Mouse (Mus musculus) liver, embryonic 14.5 days (tissue): ENCODE measurements around the gene Smok3c. TPM values are rescaled to one million over a fixed set of nuclear protein-coding genes. Genes with fewer than 3 reads are reported as not detected.
"Not testable (repeated sequence)": the region's sequence is repeated elsewhere in the genome, so short reads cannot be mapped to it uniquely, and the experiment has no call there.

Experiments used
- ATAC-seq: fragments of 200-750 bp; cut with Nextera tagmentation; 2 replicates; pipeline ENCODE4 v1.8.0; 2017; ENCODE audit warnings: moderate number of reproducible peaks, mild to moderate bottlenecking, moderate library complexity; ENCODE audit not compliant: insufficient read depth
- DNase-seq, 3 experiments: peaks; one replicate each; pipeline ENCODE4 v3.0.0-alpha.2; 2012 to 2013; ENCODE audit warnings: low read depth in 3 of 3, low spot score in 3 of 3
- H3K27ac ChIP-seq: fragments of 300-500 bp; sonication (generic); 2 replicates; pipeline ENCODE4 v1.5.1; 2014; ENCODE audit warnings: moderate library complexity, mild to moderate bottlenecking, control low read depth, inconsistent platforms
- H3K27me3 ChIP-seq: fragments of 300-500 bp; sonication (generic); 2 replicates; pipeline ENCODE4 v1.6.1; 2014; ENCODE audit warnings: mild to moderate bottlenecking, low read length, moderate library complexity; ENCODE audit not compliant: control insufficient read depth, insufficient read depth
- H3K36me3 ChIP-seq: fragments of 300-500 bp; sonication (generic); replicated peaks from 2 replicates; pipeline ENCODE4 v1.6.1; 2014; ENCODE audit warnings: low read depth; ENCODE audit not compliant: control insufficient read depth, insufficient read depth
- H3K4me1 ChIP-seq, 2 experiments: fragments of 200-500 bp in 1 of 2; fragments of 300-500 bp in 1 of 2; sonication (generic) in 1 of 2; replicated peaks; 2 replicates each; pipeline ENCODE4 v1.6.1; 2012 to 2014; ENCODE audit warnings: antibody characterized with exemption in 1 of 2, inconsistent platforms in 1 of 2, low read length in 1 of 2; ENCODE audit not compliant: control insufficient read depth in 2 of 2, insufficient read depth in 2 of 2
- H3K4me2 ChIP-seq: fragments of 300-500 bp; sonication (generic); 2 replicates; pipeline ENCODE4 v1.6.1; 2014; ENCODE audit warnings: low read depth, mild to moderate bottlenecking, control low read depth, moderate library complexity
- H3K4me3 ChIP-seq, 2 experiments: fragments of 200-500 bp in 1 of 2; fragments of 300-500 bp in 1 of 2; sonication (generic) in 1 of 2; 2 replicates each; pipeline ENCODE4 v1.5.1; 2012 to 2014; ENCODE audit warnings: low read depth in 2 of 2, low read length in 2 of 2, mild to moderate bottlenecking in 2 of 2, control low read depth in 1 of 2, inconsistent platforms in 1 of 2, moderate library complexity in 1 of 2; ENCODE audit not compliant: insufficient read depth in 1 of 2
- H3K9ac ChIP-seq: fragments of 300-500 bp; sonication (generic); replicated peaks from 2 replicates; pipeline ENCODE4 v1.6.1; 2014; ENCODE audit warnings: mild to moderate bottlenecking, control low read depth, moderate library complexity
- H3K9me3 ChIP-seq: fragments of 300-500 bp; sonication (generic); 2 replicates; pipeline ENCODE4 v1.6.1; 2016; ENCODE audit warnings: low read length, mixed read lengths; ENCODE audit not compliant: control insufficient read depth
- CTCF ChIP-seq: IDR thresholded peaks from 2 replicates; pipeline ENCODE4 v1.5.1; 2016; ENCODE audit warnings: antibody characterized with exemption, low read depth, control low read depth
- EP300 ChIP-seq: IDR thresholded peaks from 2 replicates; pipeline ENCODE4 v1.6.1; 2016; ENCODE audit warnings: antibody characterized with exemption, low read depth
- WGBS: fragments of 180-500 bp; shearing (Covaris S2); extraction: QIAGEN DNeasy Blood & Tissue Kit; methylation state at CpG from one replicate; pipeline ENCODE4 v1.1.7; 2014; ENCODE audit not compliant: insufficient replicate concordance; 5-methylcytosine and 5-hydroxymethylcytosine counted together
- polyA plus RNA-seq, 2 experiments: library from polyadenylated mRNA; depleted of rRNA in 1 of 2; stranded (reverse) in 1 of 2; unstranded in 1 of 2; fragments of >200 nt; fragmentation: Nextera tagmentation in 1 of 2; extraction: Ambion mirVana in 1 of 2; gene quantifications; 2 replicates each; pipeline versions ENCODE4 v1.2.1 to v1.2.3; 2012 to 2014

Gene Smok3c
- polyA plus RNA-seq (2012; rRNA removed) (not detected in 2 replicates), polyA plus RNA-seq (2014; fragmentation: Nextera tagmentation; extraction: Ambion mirVana) (not detected in 2 replicates)

- not testable (repeated sequence) for ATAC-seq, DNase-seq, H3K4me1 ChIP-seq, H3K4me2 ChIP-seq, H3K27ac ChIP-seq, H3K27me3 ChIP-seq, H3K9me3 ChIP-seq, H3K9ac ChIP-seq, H3K4me3 ChIP-seq, H3K36me3 ChIP-seq
- WGBS: no CpG with 5 or more reads among the region's 5 CpGs
Measured at GRCm38 (mm10) chr5:138052894-138053293, at the start of gene Smok3c. Gene Smok3c (plus strand): TSS chr5:138053194.

GRCm38 (mm10) chr5:138009437-138009836 lies 43.6 kb upstream of the Smok3c start:
- no peak overlapping the region for H3K9ac ChIP-seq
- no peak overlapping the region for H3K4me3 ChIP-seq
- H3K27me3 ChIP-seq: no peaks in the 10 kb centered on the region
- no peak for ATAC-seq
- 64% methylated on average over 5 of the region's 5 CpGs for WGBS
- no peak overlapping the region for H3K4me2 ChIP-seq
- TF ChIP-seq EP300: no peak
- no peak for TF ChIP-seq CTCF
- no peaks in the 10 kb centered on the region for H3K9me3 ChIP-seq
- no peak for DNase-seq
- H3K27ac ChIP-seq: no peak overlapping the region
- H3K36me3 ChIP-seq: no peaks in the 10 kb centered on the region
- H3K4me1 ChIP-seq: peaks cover 0 to 4% of the 10 kb centered on the region in 2 experiments; a peak in 1 of 4 replicates

- Histone ChIP-seq H3K4me1 (peaks cover 0 to 4% of the 10 kb centered on the region in 2 experiments; a peak in 1 of 4 replicates), H3K36me3 (no peaks in the 10 kb centered on the region), H3K27me3 (no peaks in the 10 kb centered on the region), H3K27ac (no peak overlapping the region), H3K9me3 (no peaks in the 10 kb centered on the region), H3K4me2 (no peak overlapping the region), H3K9ac (no peak overlapping the region), H3K4me3 (no peak overlapping the region)
- ATAC-seq: no peak
- DNase-seq: no peak
- 73% methylated on average over 5 of the region's 5 CpGs for WGBS
- TF ChIP-seq CTCF: no peak
Measured at GRCm38 (mm10) chr5:138012382-138012781, 40.6 kb upstream of the Smok3c start.

GRCm38 (mm10) chr5:138016530-138016929 lies 36.5 kb upstream of the Smok3c start:
- Histone ChIP-seq H3K9ac (no peak overlapping the region), H3K4me2 (no peak overlapping the region), H3K4me1 (peaks cover 0 to 2% of the 10 kb centered on the region in 2 experiments; a peak in 1 of 4 replicates), H3K27me3 (no peaks in the 10 kb centered on the region), H3K36me3 (no peaks in the 10 kb centered on the region), H3K27ac (no peak overlapping the region), H3K4me3 (no peak overlapping the region), H3K9me3 (no peaks in the 10 kb centered on the region)
- WGBS: 68% methylated on average over 2 of the region's 2 CpGs
- no peak for DNase-seq
- TF ChIP-seq EP300 (no peak), CTCF (no peak)
- no peak for ATAC-seq

- DNase-seq (no peak), ATAC-seq (no peak)
- Histone ChIP-seq H3K9me3 (no peaks in the 10 kb centered on the region), H3K4me3 (no peak overlapping the region), H3K27ac (no peak overlapping the region), H3K27me3 (no peaks in the 10 kb centered on the region), H3K4me1 (peaks cover 0 to 2% of the 10 kb centered on the region in 2 experiments; a peak in 1 of 4 replicates), H3K4me2 (no peak overlapping the region), H3K36me3 (no peaks in the 10 kb centered on the region), H3K9ac (no peak overlapping the region)
- TF ChIP-seq EP300 (no peak), CTCF (no peak)
Measured at GRCm38 (mm10) chr5:138016997-138017396, 36.0 kb upstream of the Smok3c start.

- H3K4me2 ChIP-seq, H3K4me1 ChIP-seq, H3K27me3 ChIP-seq, ATAC-seq, DNase-seq, H3K27ac ChIP-seq, H3K9me3 ChIP-seq, H3K9ac ChIP-seq, H3K4me3 ChIP-seq, H3K36me3 ChIP-seq: not testable (repeated sequence)
- WGBS: 77% methylated on average over 3 of the region's 4 CpGs
Measured at GRCm38 (mm10) chr5:138019577-138019976, 33.4 kb upstream of the Smok3c start.

GRCm38 (mm10) chr5:138020961-138021479 lies 32.0 kb upstream of the Smok3c start, which contains the start of the genes Smok3a and Smok3b:
Gene Smok3a (plus strand): TSS chr5:138021261.
Gene Smok3b (plus strand): TSS chr5:138021429.
- not testable (repeated sequence) for H3K9ac ChIP-seq, H3K27me3 ChIP-seq, H3K4me2 ChIP-seq, H3K4me3 ChIP-seq, DNase-seq, H3K4me1 ChIP-seq, H3K36me3 ChIP-seq, H3K9me3 ChIP-seq, ATAC-seq, H3K27ac ChIP-seq
- WGBS: 58% methylated on average over 3 of the region's 7 CpGs
